Mouse (Mus musculus): ENCODE measurements around the gene Gm8265. TPM values are rescaled to one million over a fixed set of nuclear protein-coding genes. Genes with fewer than 3 reads are reported as not detected.
"Not testable (repeated sequence)": the region's sequence is repeated elsewhere in the genome, so short reads cannot be mapped to it uniquely, and the experiment has no call there.

Gm8265 gene
- not detected in 2 replicates for polyA plus RNA-seq (2015; fragmentation: Nextera tagmentation; extraction: Ambion mirVana)

DNA sequence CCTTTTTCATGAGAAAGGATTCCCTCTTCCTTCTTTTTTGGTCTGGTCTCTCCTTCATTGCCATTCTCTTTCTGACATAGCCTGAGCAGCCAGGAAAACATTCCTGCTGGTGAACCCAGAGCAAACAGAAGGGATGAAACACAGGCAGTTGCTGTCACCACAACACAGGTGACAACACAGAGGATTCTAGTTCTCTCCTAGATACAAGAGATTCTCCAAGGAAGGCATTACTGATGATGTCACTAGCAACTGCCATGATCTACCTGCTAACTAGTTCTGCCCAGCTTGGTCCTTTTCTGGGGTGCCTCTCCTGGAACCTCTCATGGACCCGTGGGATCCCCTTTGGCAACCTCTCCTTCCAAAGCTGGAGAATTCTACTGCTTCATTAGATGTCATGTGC lies at the start of gene Gm8265:
TSS of gene Gm8265 (minus strand) at position 101 of the 400 bp plus-strand sequence.
- H3K27ac ChIP-seq; H3K4me2 ChIP-seq (replicated peaks); ATAC-seq; H3K9me3 ChIP-seq; H3K36me3 ChIP-seq; H3K4me3 ChIP-seq (replicated peaks); H3K27me3 ChIP-seq (replicated peaks); H3K9ac ChIP-seq; H3K4me1 ChIP-seq (replicated peaks): not testable (repeated sequence)
- WGBS = no CpG with 5 or more reads among the region's 1 CpGs

Other genes with a start within 250 kb of the Gm8265 start
- not detected in 2 replicates for gene Gm3500, start 244.0 kb downstream of the Gm8265 start, polyA plus RNA-seq (2015; fragmentation: Nextera tagmentation; extraction: Ambion mirVana)
- gene Gm3194, start 177.6 kb downstream of the Gm8265 start, polyA plus RNA-seq (2015; fragmentation: Nextera tagmentation; extraction: Ambion mirVana) = 0.39 TPM in 2 replicates
- not detected in 2 replicates for gene Gm8246, start 155.2 kb downstream of the Gm8265 start, polyA plus RNA-seq (2015; fragmentation: Nextera tagmentation; extraction: Ambion mirVana)
- not detected in 2 replicates for gene Gm3187, start 148.8 kb downstream of the Gm8265 start, polyA plus RNA-seq (2015; fragmentation: Nextera tagmentation; extraction: Ambion mirVana)
- 0.43 and 0.52 TPM in 2 replicates for gene Gm3488, start 131.4 kb downstream of the Gm8265 start, polyA plus RNA-seq (2015; fragmentation: Nextera tagmentation; extraction: Ambion mirVana)
- not detected in 2 replicates for gene Gm3532, start 94.5 kb downstream of the Gm8265 start, polyA plus RNA-seq (2015; fragmentation: Nextera tagmentation; extraction: Ambion mirVana)
- gene Gm9603, start 54.4 kb upstream of the Gm8265 start, polyA plus RNA-seq (2015; fragmentation: Nextera tagmentation; extraction: Ambion mirVana) = not detected in 2 replicates
- 0.09 and 0.21 TPM in 2 replicates for gene Gm3373, start 108.5 kb upstream of the Gm8265 start, polyA plus RNA-seq (2015; fragmentation: Nextera tagmentation; extraction: Ambion mirVana)
- gene Gm3383, start 175.0 kb upstream of the Gm8265 start, polyA plus RNA-seq (2015; fragmentation: Nextera tagmentation; extraction: Ambion mirVana) = 0.58 and 0.59 TPM in 2 replicates
- gene Gm3424, start 197.3 kb upstream of the Gm8265 start, polyA plus RNA-seq (2015; fragmentation: Nextera tagmentation; extraction: Ambion mirVana) = not detected in 2 replicates
- gene Gm8237, start 247.4 kb upstream of the Gm8265 start, polyA plus RNA-seq (2015; fragmentation: Nextera tagmentation; extraction: Ambion mirVana) = 0.06 TPM in 1 of 2 replicates, not detected in the other